Mouse (Mus musculus) heart, postnatal 25 days (tissue): ENCODE measurements around the gene Echdc3. TPM values are rescaled to one million over a fixed set of nuclear protein-coding genes. Genes with fewer than 3 reads are reported as not detected.

Source experiments
- DNase-seq: peaks from one replicate; pipeline ENCODE4 v3.0.0; 2022; ENCODE audit warnings: low spot score
- intact Hi-C: fragments of 180-260 bp; cut with DNase I; formaldehyde crosslinking; loops from one replicate; pipeline ENCODE4 v1.15.1; 2025
- total RNA-seq, 2 experiments: library from RNA; stranded (reverse); gene quantifications; 2 replicates each; pipeline ENCODE4 v1.2.3; 2021

The Echdc3 gene
- 10 to 100 TPM; 20.1 to 22.1 TPM for total RNA-seq

GRCm38 (mm10) chr2:6212724-6213511 is at the start of gene Echdc3:
TSS of gene Echdc3 (minus strand) at chr2:6213033.
- intact Hi-C loops = no loop called here
- DNase-seq = peak; percentile 76

GRCm38 (mm10) chr2:6261718-6262117 is 48.9 kb upstream of the Echdc3 start:
- DNase-seq = no peak

DNA sequence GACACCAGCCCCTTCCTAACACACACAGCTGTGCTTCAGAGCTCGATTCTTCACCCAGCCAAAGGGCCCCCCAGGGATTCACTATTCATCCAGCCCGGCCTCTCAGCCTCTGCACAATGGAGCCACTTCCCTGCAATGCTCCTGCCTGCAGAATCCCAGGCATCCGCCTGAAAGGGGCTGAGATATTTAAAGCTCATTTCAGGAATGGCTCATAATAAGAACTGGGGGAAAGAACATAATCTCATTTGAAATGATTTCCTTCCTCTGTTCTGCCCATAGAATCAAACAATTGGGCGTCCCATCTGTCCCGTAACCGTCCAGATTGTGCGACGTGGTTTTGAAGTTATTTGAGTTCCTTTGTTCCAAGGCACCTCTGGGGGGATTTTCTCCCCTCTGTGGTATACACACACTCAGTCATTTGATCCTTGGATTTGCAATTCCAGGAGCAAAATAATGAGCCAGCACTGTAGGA is 48.4 kb upstream of the Echdc3 start:
- peak; percentile 7 for DNase-seq
- intact Hi-C loops = no loop called here

More at GRCm38 (mm10) chr2:6261718-6262117, 48.9 kb upstream of the Echdc3 start:
- intact Hi-C loops = no loop called here

- intact Hi-C loops = no loop called here
Observed at GRCm38 (mm10) chr2:6260661-6261060, 47.8 kb upstream of the Echdc3 start.

GRCm38 (mm10) chr2:6259182-6259581 is 46.3 kb upstream of the Echdc3 start:
- intact Hi-C loops = no loop called here
- DNase-seq = no peak

More at GRCm38 (mm10) chr2:6260661-6261060, 47.8 kb upstream of the Echdc3 start:
- DNase-seq = no peak

GRCm38 (mm10) chr2:6258026-6258425 is 45.2 kb upstream of the Echdc3 start:
- no peak for DNase-seq
- intact Hi-C loops = no loop called here

GRCm38 (mm10) chr2:6257146-6257545 is 44.3 kb upstream of the Echdc3 start:
- DNase-seq = no peak
- intact Hi-C loops = loop anchor here (2.0 kb wide), 1 partner anchor 66 kb away; the partner anchor contains the start of gene Usp6nl

DNA sequence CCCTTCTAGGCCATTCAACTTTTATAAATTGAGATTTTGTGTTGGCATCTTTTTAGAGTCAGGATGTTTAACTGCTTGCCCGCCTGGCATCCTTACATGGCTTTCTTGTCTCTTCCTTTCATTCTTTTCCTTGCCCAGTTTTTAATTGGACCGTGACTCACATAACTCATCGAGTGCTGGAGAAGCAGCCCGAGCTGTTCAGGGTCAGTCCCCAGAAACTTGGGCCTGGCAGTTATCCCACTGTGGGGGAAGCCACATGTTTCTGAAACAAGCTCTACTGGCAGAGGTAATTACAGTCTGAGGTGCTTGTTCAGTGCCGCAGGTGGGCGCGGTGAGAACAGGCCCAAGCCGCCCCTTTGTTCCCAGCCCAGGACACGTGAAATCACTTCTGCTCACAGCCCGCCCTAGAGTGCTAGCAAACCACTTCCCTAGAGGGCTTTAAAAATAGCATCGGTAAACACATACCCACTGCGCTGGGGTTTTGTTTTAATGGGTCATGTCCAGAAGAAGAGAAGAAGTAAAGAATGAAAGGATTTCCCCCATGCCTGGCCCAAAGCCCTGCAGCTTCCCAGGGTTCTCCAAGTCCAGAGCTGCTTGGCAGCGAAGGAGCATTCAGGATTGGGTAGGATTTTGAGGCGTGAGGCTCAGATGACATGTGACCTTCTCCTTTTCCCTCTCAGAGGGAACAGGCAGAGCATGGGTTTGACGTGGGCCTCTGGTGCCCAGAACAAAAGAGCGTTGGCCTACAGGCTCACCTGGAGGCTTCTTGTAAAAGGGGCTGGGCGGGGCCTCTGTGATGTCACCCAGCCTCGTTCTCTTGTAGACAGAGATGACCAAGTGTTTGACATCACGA is 43.4 kb upstream of the Echdc3 start:
- intact Hi-C loops = loop anchor here (2.0 kb wide), 1 partner anchor 67 kb away; the partner anchor contains the start of gene Usp6nl
- peak; percentile 20 for DNase-seq

GRCm38 (mm10) chr2:6255402-6255988 is 42.7 kb upstream of the Echdc3 start:
- intact Hi-C loops = no loop called here
- DNase-seq = no peak

GRCm38 (mm10) chr2:6252491-6252890 is 39.7 kb upstream of the Echdc3 start:
- DNase-seq = no peak
- intact Hi-C loops = no loop called here

DNA sequence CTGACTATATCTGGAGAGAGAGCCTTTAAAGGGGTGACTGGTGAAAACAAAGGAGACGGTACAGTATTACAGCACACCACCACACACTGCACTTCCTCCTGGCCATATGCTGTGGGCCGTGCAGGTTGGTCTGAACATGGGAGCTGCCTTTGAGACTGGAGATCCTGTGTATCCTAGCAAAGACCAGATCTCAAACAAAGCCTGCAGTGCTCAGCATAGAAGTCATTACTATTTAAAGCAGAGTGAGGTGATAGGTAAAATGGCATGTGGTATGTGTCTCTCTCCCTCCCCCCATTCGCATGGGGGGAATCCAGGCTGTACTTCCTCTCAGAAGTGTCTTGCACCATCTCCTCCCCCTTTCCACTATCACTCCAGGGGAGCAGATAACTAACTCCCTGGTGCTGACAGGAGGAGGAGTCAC is 38.3 kb upstream of the Echdc3 start:
- no peak for DNase-seq
- intact Hi-C loops = no loop called here

GRCm38 (mm10) chr2:6241446-6241845 is 28.6 kb upstream of the Echdc3 start:
- intact Hi-C loops = no loop called here
- no peak for DNase-seq

DNA sequence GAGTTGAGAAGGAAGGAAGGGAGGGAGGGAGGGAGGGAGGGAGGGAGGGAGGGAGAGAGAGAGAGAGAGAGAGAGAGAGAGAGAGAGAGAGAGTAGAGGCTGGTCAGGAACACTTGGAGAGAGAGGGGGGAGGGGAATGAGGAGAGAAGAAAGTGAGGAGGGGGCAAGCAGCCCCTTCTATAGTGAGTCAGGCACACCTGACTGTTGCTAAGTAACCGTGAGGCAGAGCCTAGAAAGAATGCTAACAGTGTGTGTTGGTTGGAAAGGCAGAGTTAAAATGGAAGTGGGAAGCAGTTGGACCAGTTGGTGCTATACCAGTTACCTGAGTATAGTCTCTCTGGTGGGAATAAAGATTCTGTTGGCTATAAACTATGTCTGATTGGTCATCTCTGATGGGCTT is 27.2 kb upstream of the Echdc3 start:
- intact Hi-C loops = no loop called here
- no peak for DNase-seq

GRCm38 (mm10) chr2:6239333-6239732 is 26.5 kb upstream of the Echdc3 start:
- DNase-seq = no peak
- intact Hi-C loops = no loop called here

DNA sequence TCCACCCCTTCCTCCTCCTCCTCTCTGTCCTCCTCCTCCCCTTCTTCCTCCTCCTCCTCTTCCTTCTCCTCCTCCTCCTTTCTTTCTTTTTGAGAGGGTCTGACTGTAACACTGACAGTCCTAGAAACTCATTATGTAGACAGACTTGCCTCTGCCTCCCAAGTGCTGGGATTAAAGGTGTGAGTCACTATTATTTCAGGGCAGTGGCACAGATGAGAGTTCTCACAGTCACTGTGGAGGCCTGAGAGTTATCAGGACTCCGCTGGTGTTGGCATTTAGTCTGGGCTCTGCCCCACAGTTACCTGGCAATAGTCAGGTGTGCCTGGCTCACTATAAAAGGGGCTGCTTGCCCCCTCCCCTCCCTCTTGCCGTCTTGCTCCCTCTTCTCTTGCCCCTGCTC is 25.8 kb upstream of the Echdc3 start:
- DNase-seq = no peak
- intact Hi-C loops = no loop called here

DNA sequence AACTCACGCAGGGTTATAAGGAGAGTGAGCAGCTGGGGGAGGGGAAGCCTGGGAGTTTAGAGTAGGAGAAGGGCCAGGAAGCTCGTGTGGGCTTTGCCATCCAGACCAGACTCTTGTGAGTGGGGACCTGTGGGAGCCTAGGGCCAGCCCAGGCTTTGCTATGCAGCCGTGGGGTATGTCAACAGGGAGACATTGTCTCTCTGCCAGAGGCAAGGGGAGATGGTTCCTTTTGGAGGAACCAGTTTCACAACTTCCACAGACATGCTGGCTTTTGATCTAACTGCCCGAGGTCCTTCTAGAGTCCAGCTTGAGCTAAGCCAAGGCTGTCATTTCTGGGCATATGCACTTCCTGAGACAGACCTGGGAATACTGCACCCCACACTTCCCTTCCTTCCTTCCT is 25.4 kb upstream of the Echdc3 start:
- intact Hi-C loops = no loop called here
- DNase-seq = no peak

- intact Hi-C loops = loop anchor here (5.0 kb wide), 1 partner anchor 54 kb away; no protein-coding TSS in a partner anchor
- no peak for DNase-seq
Observed at GRCm38 (mm10) chr2:6233353-6233752, 20.5 kb upstream of the Echdc3 start.

- intact Hi-C loops = loop anchor here (5.0 kb wide), 1 partner anchor 55 kb away; no protein-coding TSS in a partner anchor
Observed at GRCm38 (mm10) chr2:6232755-6233154, 19.9 kb upstream of the Echdc3 start.

DNA sequence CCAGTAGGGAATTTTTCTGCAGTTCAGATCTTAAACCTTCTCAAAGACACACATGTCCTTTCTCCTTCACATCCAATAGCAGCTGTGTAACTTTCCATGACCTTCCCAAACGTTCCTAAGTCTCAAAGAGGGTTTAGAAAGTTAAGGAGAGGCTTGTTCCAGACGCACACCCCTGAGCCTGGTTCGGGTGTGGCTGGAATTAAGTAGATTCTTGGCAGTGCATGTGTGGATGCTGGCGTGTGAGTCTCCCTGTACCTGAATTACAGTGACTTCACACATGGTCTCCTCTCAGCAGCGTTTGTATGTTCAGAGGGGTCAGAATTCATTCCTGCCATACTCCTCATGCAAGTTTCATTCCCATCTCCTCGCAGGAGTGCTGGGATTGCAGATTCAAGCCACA is 18.0 kb upstream of the Echdc3 start:
- DNase-seq = no peak
- intact Hi-C loops = loop anchor here (5.0 kb wide), 1 partner anchor 56 kb away; no protein-coding TSS in a partner anchor

More at GRCm38 (mm10) chr2:6232755-6233154, 19.9 kb upstream of the Echdc3 start:
- no peak for DNase-seq
